Mouse (Mus musculus) left cerebral cortex, adult 6 months (tissue): Measurements from ENCODE around the gene Rcor3. TPM values are rescaled to one million over a fixed set of nuclear protein-coding genes. Genes with fewer than 3 reads are reported as not detected.

ENCODE experiments used
- long read RNA-seq, 2 experiments: library from polyadenylated mRNA; unstranded; transcript quantifications; one replicate each; pipeline ENCODE4 v2.0.0; 2019 to 2020
- polyA plus RNA-seq: library from polyadenylated mRNA; unstranded; fragments of <200 nt; fragmentation: Nextera tagmentation; gene quantifications from 2 replicates; pipeline ENCODE4 v1.2.3, GENCODE M21; 2021

The Rcor3 gene
- polyA plus RNA-seq: 10.8 and 11.4 TPM in 2 replicates
- long read RNA-seq, experiment 1, transcript Rcor3-206 (10 exons, 1,623 nt): major isoform, 9 of 43 reads
- long read RNA-seq, experiment 1, transcript Rcor3-201 (10 exons, 3,748 nt): minor isoform, 5 of 43 reads
- long read RNA-seq, experiment 1, partial matches to known transcripts: 7 of 43 reads
- long read RNA-seq, experiment 1, other reads (novel, unspliced or antisense): 15 of 43 reads
- long read RNA-seq, experiment 2, partial matches to known transcripts: 3 of 22 reads
- long read RNA-seq, experiment 2, other reads (novel, unspliced or antisense): 14 of 22 reads

DNA sequence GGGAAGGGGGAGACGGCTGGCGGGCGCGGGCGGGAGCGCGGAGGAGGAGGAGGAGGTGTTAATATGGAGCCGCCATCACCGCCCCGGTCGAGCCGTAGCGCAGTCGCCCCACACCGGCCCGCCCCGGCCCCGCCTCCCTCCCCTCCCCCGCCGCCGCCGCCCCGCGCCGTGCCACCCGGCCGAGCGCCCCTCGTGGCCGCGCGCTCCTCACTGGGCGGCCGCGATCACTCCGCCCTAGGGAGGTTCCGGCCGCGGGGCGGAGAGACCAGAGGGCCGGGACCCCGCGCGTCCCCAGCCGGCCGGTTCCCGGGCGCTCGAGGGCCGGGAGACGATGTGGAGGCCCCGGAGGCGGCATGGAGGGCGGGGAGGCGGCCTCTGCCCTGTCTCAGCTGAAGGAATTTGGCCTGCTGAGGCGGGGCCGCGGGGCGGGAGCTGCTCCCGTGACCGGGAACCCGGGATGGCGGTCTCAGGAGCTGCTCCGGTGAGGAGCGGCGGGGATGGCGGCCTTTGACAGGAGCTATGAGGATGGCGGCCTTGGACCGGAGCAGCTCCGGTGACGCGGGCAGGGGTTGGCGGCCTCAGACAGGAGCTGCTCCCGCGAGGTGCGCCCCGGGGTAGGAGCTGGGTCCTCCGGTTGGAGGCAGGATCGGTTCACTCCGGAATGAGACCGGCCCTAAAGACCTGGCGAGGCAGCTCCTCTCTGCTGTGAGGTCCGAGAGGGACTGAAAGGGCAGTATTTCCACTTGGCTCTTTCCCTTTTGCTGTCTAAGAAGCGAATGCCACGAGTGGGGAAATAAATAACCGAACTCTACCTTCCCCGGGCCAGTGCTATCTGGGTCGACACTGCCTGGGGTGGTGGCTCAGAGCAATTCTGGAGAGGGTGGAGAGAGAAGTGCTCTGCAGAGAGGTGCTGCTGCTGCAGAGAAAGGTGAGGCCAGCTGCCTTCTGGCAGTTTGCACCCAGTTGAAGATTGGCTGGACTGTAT, at the start of gene Rcor3:
Gene Rcor3, minus strand, starts transcription at position 137 of the 985 bp plus-strand sequence.

DNA sequence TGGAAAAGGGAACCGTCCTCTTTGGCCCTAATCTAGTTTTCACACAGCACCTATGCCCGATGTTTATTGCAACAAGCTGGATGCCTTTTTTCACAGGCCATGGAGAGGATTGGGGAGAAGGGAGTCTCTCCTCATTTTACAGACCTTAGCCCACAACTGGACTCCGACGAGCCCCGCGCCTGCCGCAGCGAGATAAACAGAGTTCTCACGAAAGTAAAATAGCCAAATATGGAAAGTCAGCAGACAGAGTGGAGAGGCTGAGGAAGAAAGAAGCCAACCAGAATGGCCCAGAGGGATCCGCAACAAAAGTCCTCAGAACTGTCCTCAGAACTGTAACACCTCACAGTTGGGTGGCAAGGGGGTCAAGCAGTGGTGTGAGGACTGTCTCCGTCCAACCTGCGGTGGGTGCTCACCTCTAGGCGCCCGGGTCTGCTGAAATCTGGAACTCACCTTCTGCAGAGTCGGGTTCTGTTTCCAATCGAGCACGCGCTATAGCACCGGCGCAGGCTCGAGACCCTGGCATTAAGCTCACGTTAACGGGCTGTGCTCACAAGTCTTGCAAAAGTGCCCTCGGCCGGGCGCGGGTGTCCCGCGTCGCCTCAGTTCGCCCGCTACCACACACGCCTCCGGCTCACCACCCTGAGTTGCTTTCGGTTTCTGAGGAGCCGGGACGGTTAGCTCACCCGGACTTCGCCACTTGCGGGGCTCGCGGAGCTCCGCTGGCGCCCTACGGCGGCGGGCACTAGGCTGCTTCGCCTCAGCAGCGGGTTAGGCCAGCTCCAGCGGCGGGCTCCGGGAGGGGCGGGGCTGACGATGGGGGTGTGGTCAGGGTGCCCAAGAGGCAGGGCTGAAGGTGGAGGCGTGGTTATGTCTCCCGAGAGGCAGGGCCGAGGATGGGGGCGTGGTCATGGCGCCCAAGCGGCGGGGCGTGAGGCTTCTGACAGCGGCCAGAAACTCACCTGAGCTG, 45.8 kb downstream of the Rcor3 start, which contains the start of gene Traf5:
Gene Traf5, minus strand, starts transcription at position 754 of the 967 bp plus-strand sequence.

Other genes with a start within 250 kb of the Rcor3 start
- 2.2 and 3.1 TPM in 2 replicates for gene Slc30a1, start 231.3 kb downstream of the Rcor3 start, polyA plus RNA-seq
- gene Rd3, start 160.7 kb downstream of the Rcor3 start, polyA plus RNA-seq: 0.23 and 0.36 TPM in 2 replicates
- 4.5 and 4.6 TPM in 2 replicates for gene Traf5, start 45.5 kb downstream of the Rcor3 start, polyA plus RNA-seq
- gene Kcnh1, start 52.7 kb upstream of the Rcor3 start, polyA plus RNA-seq: 10.2 and 13.0 TPM in 2 replicates